Mouse (Mus musculus) fibroblast of lung, adult 2 months (primary cell): ENCODE measurements around the gene Syn2.
A peak's percentile ranks its signal among the peaks of the same experiment; 100 is the strongest.

Source experiments
- DNase-seq: peaks from one replicate; pipeline ENCODE4 v3.0.0-alpha.2; 2011; ENCODE audit warnings: low read depth

The Syn2 gene

GRCm38 (mm10) chr6:115245500-115246058 is 110.9 kb downstream of the Syn2 start:
- DNase-seq = no peak

DNA sequence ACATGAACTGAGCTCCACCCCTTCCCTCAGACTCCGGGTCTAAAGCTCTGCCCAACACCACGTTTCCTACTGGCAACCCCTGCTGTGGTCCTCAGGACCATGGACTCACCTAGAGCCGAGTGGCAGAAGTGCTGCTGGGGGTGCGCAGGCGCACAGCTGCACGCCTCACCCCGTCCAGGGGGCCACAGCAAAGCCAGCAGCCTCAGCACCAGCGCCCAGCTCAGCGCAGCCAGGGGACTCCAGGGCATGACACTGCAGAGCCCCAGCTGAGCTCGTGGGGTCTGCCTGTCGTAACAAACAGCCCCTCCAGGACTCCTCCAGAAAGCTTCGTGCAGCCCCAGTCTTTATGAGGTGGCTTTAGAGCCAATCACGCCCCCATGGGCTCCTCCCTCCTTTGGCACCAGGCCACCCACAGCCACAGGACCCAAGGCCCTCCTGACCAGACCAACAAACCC is 116.9 kb downstream of the Syn2 start:
- no peak for DNase-seq

DNA sequence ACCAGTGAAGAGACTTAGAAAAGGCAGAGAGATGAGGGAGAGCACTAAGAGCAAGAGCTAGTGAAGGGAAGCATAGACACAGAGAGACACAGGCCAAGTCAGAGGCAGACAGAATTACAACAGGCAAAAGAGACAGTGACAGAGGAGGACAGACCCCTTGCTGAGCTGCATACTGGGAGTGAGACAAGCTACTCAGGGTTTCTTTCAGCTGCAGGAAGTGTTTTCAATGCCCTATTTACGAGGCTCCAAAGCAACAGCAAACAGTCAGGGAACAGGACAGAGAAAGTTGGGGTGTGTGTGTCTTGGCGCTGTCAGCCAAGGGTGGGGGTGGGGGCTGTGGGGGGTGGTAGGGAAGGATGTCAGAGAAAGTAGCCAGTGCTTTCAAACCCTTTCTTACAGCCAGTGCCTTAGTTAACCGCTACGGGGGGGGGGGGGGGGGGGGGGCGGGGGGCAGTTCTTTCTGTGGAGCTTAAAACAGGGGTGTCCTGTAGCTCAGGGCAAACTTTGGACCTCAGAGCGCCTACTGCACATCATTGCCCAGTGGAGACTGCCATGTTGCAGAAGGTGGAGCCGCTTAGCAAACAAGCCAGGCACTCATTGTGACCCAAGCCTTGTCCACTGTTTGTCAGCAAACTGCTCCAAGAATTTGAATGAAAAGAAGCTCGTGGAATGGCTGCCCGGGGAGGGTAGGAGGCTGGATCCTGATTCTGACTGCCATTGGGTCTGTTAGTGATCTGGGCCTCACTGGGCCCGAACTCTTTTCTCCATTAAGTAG is 117.6 kb downstream of the Syn2 start, which contains the start of gene Timp4:
Timp4 (minus strand) TSS at position 107 of the 775 bp plus-strand sequence.
- no peak for DNase-seq

GRCm38 (mm10) chr6:115255171-115255570 is 120.5 kb downstream of the Syn2 start:
- no peak for DNase-seq

DNA sequence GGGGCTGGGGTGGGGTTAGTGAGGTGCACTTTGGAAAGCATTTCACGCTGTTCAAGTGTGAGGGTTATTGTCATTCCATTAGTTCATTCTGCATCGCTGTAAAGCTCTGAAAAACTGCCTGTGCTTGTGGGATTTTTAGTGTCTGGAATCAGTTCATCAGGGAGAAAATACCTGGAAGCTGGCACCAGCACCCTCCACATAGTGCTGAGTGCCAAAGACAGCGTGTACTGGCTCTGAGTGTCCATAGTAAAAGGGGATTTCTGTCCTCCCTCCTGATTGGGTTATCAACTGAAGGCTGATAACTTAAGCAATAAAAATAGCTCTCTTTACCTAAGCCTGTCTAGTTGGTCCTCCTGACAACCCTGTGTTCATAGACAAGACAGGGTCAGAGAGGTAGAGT is 125.8 kb downstream of the Syn2 start:
- DNase-seq = no peak

- DNase-seq = no peak
These were observed 132.1 kb downstream of the Syn2 start for GRCm38 (mm10) chr6:115266791-115267190.

- DNase-seq = peak; percentile 60
These were observed 133.2 kb downstream of the Syn2 start for GRCm38 (mm10) chr6:115267916-115268315.

DNA sequence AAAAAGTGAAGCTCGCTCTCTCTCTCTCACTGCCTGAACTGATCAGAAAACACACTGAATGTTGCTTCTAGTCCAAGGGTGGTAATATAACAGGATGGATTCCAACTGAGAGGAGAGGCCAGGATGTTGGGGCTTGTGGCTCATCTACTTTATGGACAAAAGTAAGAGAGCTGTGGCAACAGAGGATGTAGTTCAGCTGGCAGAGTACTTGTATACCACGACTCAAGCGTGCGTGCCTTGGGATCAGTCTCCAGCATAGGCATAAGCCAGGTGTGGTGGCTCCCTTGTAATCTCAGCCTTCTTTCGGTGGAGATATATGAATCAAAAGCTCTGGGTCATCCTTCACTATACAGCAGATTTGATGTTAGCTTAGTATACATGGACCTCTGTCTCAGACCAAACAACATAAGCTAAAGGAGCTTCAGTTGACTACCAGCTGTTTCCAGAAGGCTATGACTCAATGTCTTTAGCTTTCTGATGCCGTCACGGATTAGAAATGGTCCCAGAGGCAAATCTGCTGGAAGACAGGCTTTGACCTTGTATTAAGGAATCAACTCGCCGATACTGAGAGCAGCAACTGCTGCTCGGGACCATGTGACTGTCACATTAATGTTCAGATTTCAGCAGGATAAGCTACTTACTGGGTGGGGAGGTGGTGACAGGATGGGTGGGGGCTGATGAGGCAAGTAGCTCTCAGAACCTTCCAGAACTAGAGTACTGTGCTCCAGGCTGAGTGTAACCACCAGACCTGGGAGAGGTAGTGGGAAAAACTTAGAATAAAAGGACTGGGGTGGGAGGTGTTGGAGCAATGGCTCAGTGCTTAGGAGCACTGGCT is 134.1 kb downstream of the Syn2 start:
- DNase-seq = no peak

- no peak for DNase-seq
These were observed 134.9 kb downstream of the Syn2 start for GRCm38 (mm10) chr6:115269561-115269960.

- DNase-seq = no peak
These were observed 135.4 kb downstream of the Syn2 start for GRCm38 (mm10) chr6:115270085-115270484.

- DNase-seq = no peak
These were observed 136.6 kb downstream of the Syn2 start for GRCm38 (mm10) chr6:115271326-115271725.

- peak; percentile 84 for DNase-seq
These were observed 137.2 kb downstream of the Syn2 start for GRCm38 (mm10) chr6:115271866-115272271.

GRCm38 (mm10) chr6:115273346-115273745 is 138.6 kb downstream of the Syn2 start:
- no peak for DNase-seq

DNA sequence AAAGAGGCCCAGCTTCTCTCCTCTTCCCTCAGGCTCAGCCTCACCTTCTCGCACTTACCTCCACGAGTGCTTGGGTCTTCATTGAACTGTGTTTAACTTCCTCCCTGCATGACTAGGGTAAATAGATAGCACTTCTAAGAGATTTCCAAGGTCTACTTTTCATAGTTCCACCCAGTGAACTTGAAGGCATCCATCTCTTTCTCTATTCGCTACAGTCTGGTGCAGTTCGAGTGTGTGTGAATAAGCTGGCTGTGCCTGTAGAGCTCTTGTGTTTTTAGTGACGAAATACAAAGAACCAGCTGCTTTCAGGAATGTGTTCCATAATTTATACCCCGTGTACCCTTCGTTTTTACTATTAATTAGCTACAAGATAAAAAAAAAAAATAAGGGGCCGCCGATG is 140.0 kb downstream of the Syn2 start:
- no peak for DNase-seq

GRCm38 (mm10) chr6:115275116-115275815 is 140.6 kb downstream of the Syn2 start:
- DNase-seq = no peak

GRCm38 (mm10) chr6:115278086-115278485 is 143.4 kb downstream of the Syn2 start:
- no peak for DNase-seq

DNA sequence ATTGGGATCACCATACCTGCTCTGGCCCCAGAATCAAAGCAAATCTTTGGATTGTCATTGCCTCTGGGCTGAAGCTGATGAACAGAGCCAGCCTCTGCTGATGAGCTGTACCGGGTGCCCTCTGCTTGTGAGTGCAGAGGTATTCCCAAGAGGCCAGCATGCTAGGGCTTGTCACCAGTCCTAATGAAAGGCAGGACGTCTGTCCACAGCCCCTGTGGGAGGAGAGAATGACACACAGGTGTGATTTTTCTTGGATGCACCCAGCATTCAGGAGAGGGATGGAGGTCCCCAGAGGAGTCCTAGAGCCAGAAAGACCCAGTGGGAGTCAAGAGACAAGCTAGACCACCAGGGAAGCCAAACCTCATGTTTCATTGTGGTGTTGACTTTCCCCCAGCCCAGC is 144.9 kb downstream of the Syn2 start:
- no peak for DNase-seq

DNA sequence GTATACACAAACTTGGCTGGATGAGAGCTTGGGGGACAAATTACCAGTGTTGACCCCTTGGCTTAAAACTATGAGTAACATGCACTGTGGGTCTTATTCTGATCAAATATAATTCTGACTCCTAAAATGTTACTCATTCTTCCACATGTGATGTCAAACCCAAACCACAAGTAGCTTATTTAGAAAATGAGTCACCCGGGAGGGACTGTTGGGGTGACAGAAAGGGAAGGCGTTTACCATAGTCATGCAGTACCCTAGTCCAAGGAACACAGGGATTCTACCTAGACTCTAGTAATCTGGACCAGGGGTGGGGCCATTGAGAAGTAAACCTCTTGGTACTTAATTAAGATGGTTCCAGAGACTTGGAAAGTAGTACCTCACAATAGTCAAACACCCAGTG is 149.5 kb downstream of the Syn2 start:
- peak; percentile 56 for DNase-seq

GRCm38 (mm10) chr6:115286441-115286840 is 151.7 kb downstream of the Syn2 start:
- DNase-seq = no peak

GRCm38 (mm10) chr6:115288223-115288622 is 153.5 kb downstream of the Syn2 start:
- no peak for DNase-seq

DNA sequence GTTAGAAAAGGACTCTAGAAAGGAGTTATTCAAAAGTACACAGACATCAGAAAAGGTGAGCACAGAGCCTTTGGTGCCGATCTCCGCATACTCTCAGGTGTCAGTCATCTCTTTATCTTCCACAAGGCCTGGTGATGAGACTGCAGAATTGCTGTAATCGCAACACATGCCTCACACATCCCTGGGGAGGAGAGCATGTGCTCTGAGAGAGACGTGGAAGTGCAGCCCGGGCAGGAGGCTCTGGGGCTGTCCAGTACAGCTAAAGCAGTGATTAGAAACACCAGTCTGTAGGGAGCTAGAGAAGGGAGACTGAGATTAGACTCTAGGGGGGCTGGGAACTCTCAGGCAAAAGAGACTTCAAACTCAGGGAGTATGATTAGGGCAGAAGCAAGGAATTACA is 155.9 kb downstream of the Syn2 start:
- DNase-seq = no peak

GRCm38 (mm10) chr6:115291068-115291467 is 156.4 kb downstream of the Syn2 start:
- DNase-seq = no peak
